Mouse (Mus musculus): Measurements from ENCODE around the gene Sgo1.
"Not testable (repeated sequence)": the region's sequence is repeated elsewhere in the genome, so short reads cannot be mapped to it uniquely, and the experiment has no call there.

Sgo1 gene

GRCm38 (mm10) chr17:53688877-53689802 is at the start of gene Sgo1:
Gene Sgo1 (minus strand): TSS chr17:53689333.
- DNase-seq, result peak; percentile 97 to 98

DNA sequence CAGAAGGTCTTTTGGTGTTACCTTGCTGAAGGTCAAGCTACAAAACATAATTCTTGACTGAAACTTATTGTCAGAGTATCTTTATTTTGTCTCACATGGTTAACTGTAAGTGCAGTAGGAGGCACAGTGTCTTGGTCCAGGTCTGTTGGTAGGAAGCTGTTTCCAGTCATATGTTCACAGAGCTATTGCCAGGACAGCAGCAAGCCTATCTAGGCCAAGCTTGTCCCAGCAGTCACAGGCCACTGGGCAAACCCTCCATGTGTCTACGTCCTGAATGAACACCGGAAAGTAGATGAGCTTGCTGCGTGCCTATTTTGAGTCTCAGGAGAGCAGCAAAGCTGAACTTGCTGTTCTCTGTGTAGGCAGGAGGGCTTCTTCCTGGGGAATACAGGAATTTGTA is 29.8 kb upstream of the Sgo1 start:
- not testable (repeated sequence) for DNase-seq

GRCm38 (mm10) chr17:53718474-53718873 is 29.3 kb upstream of the Sgo1 start:
- no peak for DNase-seq

DNA sequence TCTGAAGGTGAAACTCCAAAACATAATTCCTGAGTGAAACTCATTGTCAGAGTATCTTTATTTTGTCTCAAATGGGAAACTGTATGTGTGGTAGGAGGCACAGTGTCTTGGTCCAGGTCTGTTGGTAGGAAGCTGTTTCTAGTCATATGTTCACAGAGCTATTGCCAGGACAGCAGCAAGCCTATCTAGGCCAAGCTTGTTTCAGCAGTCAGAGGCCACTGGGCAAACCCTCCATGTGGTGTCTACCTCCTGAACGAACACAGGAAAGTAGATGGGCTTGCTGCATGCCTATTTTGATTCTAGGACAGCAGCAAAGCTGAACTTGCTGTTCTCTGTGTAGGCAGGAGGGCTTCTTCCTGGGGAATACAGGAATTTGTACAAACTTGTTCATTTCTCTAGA is 26.0 kb upstream of the Sgo1 start:
- DNase-seq, result not testable (repeated sequence)

DNA sequence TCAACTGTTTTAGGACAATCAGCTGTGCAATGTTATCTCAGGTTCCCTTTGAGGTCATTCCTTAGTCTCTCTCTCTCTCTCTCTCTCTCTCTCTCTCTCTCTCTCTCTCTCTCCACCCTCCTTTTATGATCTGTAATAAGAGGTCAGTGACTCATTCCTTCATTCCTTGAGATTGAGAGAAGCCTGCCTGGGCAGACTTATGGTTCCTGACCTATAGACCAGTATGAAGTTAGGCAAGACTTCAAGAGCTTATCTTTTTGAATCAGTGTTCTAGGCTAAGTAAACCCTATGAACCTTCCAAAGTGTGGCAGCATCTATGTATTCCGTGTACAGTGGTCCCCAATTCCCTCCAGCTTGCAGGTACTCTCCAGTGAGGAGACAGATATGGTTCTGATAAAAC is 25.3 kb upstream of the Sgo1 start:
- DNase-seq, result no peak

DNA sequence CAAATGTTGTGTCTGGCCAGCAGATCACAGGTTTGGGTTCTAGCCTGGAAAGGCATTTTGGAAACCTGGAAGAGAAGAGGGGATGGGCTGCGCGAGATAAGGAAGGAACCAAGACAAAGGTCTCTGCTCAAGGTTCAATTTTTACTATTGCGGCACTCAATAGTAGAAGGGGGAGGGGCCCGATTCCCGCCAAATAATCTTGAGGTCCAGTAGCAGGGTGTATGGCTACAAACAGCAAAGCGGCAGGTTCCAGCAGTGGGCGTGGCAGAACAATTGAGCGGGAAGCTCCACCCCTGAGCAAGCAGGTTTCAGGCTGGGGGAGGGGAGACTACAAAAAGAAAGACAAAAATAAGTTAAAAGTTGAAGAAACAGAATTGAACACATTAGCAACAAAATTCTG is 8.4 kb upstream of the Sgo1 start:
- DNase-seq, result not testable (repeated sequence)

- DNase-seq, result no peak
Observed at GRCm38 (mm10) chr17:53694039-53694438, 4.9 kb upstream of the Sgo1 start.

GRCm38 (mm10) chr17:53689946-53690345 is 813 bp upstream of the Sgo1 start:
- DNase-seq, result no peak

DNA sequence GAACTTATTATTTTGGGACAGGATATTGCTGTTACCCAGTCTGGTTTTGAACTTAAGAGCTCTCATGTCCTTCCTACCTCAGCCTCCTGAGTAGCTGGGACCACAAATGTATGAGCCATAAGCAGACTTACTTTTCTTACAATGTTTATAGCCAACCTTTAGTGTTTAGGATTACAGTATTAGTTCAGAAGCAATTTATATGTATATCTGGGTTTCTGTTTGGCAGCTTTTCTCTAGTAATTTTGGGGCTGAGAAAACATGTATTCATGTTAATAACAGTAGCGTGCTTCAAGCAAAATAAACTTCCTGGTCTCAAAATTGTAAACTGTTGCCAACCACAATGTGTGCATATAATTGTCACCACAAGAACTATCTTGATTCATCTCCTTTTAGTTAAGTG is 812 bp downstream of the Sgo1 start:
- DNase-seq, result no peak

DNA sequence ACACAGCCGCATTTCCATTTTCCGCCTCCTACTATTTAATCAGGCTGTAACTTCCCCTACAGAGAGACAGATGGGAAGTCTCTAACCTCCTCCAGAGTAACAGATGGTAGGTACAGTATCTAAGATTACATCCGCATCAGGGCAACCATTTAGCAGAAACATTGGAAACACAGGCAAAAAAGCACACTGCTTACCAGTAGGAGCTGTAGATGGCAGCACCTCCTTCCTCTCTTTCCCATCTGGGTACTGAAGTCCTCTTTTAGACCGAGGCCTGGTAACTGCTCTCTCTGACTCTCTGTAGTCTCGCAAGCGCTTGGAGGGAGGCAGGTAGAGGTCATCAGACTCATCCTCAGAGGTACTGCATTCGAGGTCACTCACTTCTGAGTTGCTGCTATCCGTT is 10.4 kb downstream of the Sgo1 start:
- no peak for DNase-seq

DNA sequence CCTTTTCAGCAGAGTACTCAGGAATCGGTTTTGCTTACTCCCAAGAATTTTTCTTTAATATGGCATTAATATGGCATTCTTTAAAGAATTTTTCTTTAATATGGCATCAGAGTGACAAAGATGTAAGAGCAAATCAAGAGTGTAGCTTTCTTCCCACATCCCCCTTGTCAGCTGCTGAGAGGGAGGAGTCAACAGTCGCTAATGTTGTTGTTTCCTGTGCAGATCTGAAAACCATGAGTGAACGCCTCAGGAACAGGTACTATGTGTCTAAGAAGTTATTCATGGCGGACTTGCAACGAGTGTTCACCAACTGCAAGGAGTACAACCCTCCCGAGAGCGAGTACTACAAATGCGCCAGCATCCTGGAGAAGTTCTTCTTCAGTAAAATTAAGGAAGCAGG is 18.7 kb downstream of the Sgo1 start:
- no peak for DNase-seq

- no peak for DNase-seq
Observed at GRCm38 (mm10) chr17:53664703-53665382, 24.3 kb downstream of the Sgo1 start.

GRCm38 (mm10) chr17:53664267-53664666 is 24.9 kb downstream of the Sgo1 start:
- DNase-seq, result no peak

- DNase-seq, result no peak
Observed at GRCm38 (mm10) chr17:53661056-53661840, 27.9 kb downstream of the Sgo1 start.

DNA sequence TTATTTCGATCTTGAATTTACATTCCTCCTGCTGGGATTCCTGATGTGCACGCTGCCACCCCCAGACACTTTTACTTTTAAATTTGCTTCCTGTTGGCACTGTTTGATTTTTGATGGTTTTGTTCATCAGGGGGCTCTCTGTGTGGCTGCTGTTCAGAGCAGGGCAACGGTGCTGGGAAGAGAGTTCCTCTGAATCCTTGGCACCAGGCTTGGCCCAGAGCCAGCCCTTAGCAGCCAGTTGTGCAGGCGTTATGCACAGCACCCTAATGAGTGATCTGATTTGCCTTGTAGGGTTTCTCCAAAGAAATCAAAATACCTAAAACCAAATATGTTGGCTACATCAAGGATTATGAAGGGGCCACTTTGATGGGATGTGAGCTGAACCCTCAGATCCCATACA is 29.4 kb downstream of the Sgo1 start:
- DNase-seq, result no peak

- no peak for DNase-seq
Observed at GRCm38 (mm10) chr17:53659230-53659629, 29.9 kb downstream of the Sgo1 start.

GRCm38 (mm10) chr17:53658668-53659067 is 30.5 kb downstream of the Sgo1 start:
- no peak for DNase-seq

- peak; percentile 9 for DNase-seq
Observed at GRCm38 (mm10) chr17:53657391-53657790, 31.7 kb downstream of the Sgo1 start.

- DNase-seq, result no peak
Observed at GRCm38 (mm10) chr17:53656369-53656860, 32.7 kb downstream of the Sgo1 start.

- DNase-seq, result no peak
Observed at GRCm38 (mm10) chr17:53655959-53656358, 33.2 kb downstream of the Sgo1 start.

- DNase-seq, result no peak
Observed at GRCm38 (mm10) chr17:53655081-53655480, 34.1 kb downstream of the Sgo1 start.

DNA sequence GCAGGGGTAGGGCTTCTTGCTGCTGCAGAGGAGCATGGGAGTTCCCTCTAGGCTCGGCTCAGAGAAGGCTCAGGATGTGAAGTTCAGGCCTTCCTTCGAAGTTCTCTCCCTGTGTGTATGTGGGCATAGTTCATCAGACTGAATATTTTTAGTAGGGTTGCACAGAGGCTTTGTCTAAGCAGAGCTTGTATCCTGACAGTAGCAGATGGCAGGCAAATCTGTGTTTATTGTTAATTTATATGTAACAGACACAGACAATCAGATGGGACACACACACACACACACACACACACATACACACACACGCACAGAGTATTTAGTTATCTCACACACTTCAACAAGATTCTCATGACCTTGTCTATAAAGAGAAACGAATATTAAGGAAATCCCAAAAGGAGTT is 34.5 kb downstream of the Sgo1 start:
- no peak for DNase-seq

DNA sequence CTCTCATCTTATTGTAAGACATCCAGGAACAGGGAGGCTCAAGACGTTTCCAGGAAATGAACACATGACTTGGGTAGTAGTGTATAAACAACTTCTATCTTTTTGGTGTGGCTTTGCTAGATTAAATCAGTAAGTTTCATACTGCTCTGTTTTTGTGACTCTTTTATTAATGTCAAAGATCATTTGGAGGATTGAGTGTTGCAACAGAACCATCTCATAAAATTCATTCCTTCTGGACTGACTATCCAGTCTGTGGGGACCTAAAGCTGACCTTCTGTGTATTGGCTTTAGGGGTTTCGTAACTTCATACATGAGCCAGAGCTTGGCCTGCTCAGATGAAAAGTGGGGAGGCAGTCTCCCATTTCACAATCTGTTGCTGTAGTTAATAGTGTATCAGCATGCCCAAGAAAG is 38.9 kb downstream of the Sgo1 start:
- no peak for DNase-seq

All from thymus, postnatal 36 days (tissue).